Mouse (Mus musculus) MEL (cell line): ENCODE results near the gene Znhit1. TPM values are rescaled to one million over a fixed set of nuclear protein-coding genes. Genes with fewer than 3 reads are reported as not detected.

Experiments
- DNase-seq: peaks from one replicate; pipeline ENCODE4 v3.0.0; 2011; ENCODE audit warnings: low read depth, low spot score
- H3K27ac ChIP-seq: 2 replicates; pipeline ENCODE4 v1.5.1; 2012; ENCODE audit warnings: low read depth, mild to moderate bottlenecking, control low read depth, low read length, moderate library complexity; ENCODE audit not compliant: control insufficient read depth
- H3K27me3 ChIP-seq, 2 experiments: fragments of 150-350 bp in 1 of 2; sonication (generic) in 1 of 2; 2 replicates each; pipeline ENCODE4 v1.6.1; 2012; ENCODE audit warnings: low read length in 2 of 2, mild to moderate bottlenecking in 2 of 2, improper control_type of control experiment in 1 of 2, moderate library complexity in 1 of 2; ENCODE audit not compliant: insufficient read depth in 2 of 2, control insufficient read depth in 1 of 2
- H3K36me3 ChIP-seq, 2 experiments: 2 replicates each; pipeline ENCODE4 v1.6.1; 2012 to 2014; ENCODE audit warnings: low read length in 2 of 2, improper control_type of control experiment in 1 of 2, inconsistent platforms in 1 of 2, mild to moderate bottlenecking in 1 of 2; ENCODE audit not compliant: insufficient read depth in 2 of 2, control insufficient read depth in 1 of 2
- H3K4me1 ChIP-seq, 2 experiments: fragments of 150-350 bp in 1 of 2; sonication (generic) in 1 of 2; 2 replicates each; pipeline ENCODE4 v1.6.1; 2012; ENCODE audit warnings: low read length in 2 of 2, improper control_type of control experiment in 1 of 2, mild to moderate bottlenecking in 1 of 2; ENCODE audit not compliant: insufficient read depth in 2 of 2, control insufficient read depth in 1 of 2
- H3K4me3 ChIP-seq, 2 experiments: fragments of 150-350 bp in 1 of 2; sonication (generic) in 1 of 2; 2 replicates each; pipeline ENCODE4 v1.5.1; 2012; ENCODE audit warnings: low read depth in 2 of 2, low read length in 2 of 2, mild to moderate bottlenecking in 2 of 2, moderate library complexity in 2 of 2, control low read depth in 1 of 2, improper control_type of control experiment in 1 of 2; ENCODE audit not compliant: control insufficient read depth in 1 of 2, insufficient read depth in 1 of 2
- H3K79me2 ChIP-seq: 2 replicates; pipeline ENCODE4 v1.6.1; 2012; ENCODE audit warnings: mild to moderate bottlenecking, low read length, moderate library complexity; ENCODE audit not compliant: control insufficient read depth, poor library complexity, insufficient read depth
- H3K9ac ChIP-seq: 2 replicates; pipeline ENCODE4 v1.6.1; 2012; ENCODE audit warnings: low read depth, mild to moderate bottlenecking, control low read depth, low read length, moderate library complexity; ENCODE audit not compliant: control insufficient read depth, poor library complexity, severe bottlenecking
- H3K9me3 ChIP-seq: fragments of 150-350 bp; sonication (generic); replicated peaks from 2 replicates; pipeline ENCODE4 v1.6.1; 2012; ENCODE audit warnings: mild to moderate bottlenecking, low read length, improper control_type of control experiment, moderate library complexity; ENCODE audit not compliant: insufficient read depth
- CHD1 ChIP-seq: IDR thresholded peaks from 2 replicates; pipeline ENCODE4 v1.6.1; 2012; ENCODE audit warnings: low read depth, mild to moderate bottlenecking, inconsistent platforms, low read length, improper control_type of control experiment
- ETS1 ChIP-seq: IDR thresholded peaks from 2 replicates; pipeline ENCODE4 v1.6.1; 2012; ENCODE audit warnings: low read depth, mild to moderate bottlenecking, inconsistent platforms, low read length, improper control_type of control experiment, moderate library complexity
- HCFC1 ChIP-seq: IDR thresholded peaks from 2 replicates; pipeline ENCODE4 v1.6.1; 2012; ENCODE audit warnings: low read depth, mild to moderate bottlenecking, inconsistent platforms, low read length, improper control_type of control experiment, moderate library complexity
- JUND ChIP-seq: IDR thresholded peaks from 2 replicates; pipeline ENCODE4 v1.6.1; 2011; ENCODE audit warnings: low read depth, mild to moderate bottlenecking, improper control_type of control experiment, low read length
- KAT2A ChIP-seq: conservative IDR thresholded peaks from 2 replicates; pipeline ENCODE4 v1.6.1; 2012; ENCODE audit warnings: low read depth, low read length, improper control_type of control experiment, inconsistent platforms
- MAFK ChIP-seq: IDR thresholded peaks from 2 replicates; pipeline ENCODE4 v1.6.1; 2011; ENCODE audit warnings: low read depth, mild to moderate bottlenecking, low read length, improper control_type of control experiment, borderline replicate concordance
- MAX ChIP-seq: IDR thresholded peaks from 2 replicates; pipeline ENCODE4 v1.6.1; 2011; ENCODE audit warnings: low read length, improper control_type of control experiment
- MAZ ChIP-seq: IDR thresholded peaks from 2 replicates; pipeline ENCODE4 v1.6.1; 2012; ENCODE audit warnings: low read depth, mild to moderate bottlenecking, inconsistent platforms, low read length, improper control_type of control experiment
- MXI1 ChIP-seq: IDR thresholded peaks from 2 replicates; pipeline ENCODE4 v1.6.1; 2011; ENCODE audit warnings: mild to moderate bottlenecking, low read depth, low read length, improper control_type of control experiment
- MYB ChIP-seq: IDR thresholded peaks from 2 replicates; pipeline ENCODE4 v1.6.1; 2011; ENCODE audit warnings: mild to moderate bottlenecking, low read depth, low read length, improper control_type of control experiment
- NELFE ChIP-seq: IDR thresholded peaks from 2 replicates; pipeline ENCODE4 v1.6.1; 2011; ENCODE audit warnings: low read depth, low read length, improper control_type of control experiment
- POLR2A ChIP-seq, 2 experiments: IDR thresholded peaks; 2 replicates each; pipeline ENCODE4 v1.6.1; 2011 to 2012; ENCODE audit warnings: low read length in 2 of 2, mild to moderate bottlenecking in 2 of 2, control low read depth in 1 of 2, improper control_type of control experiment in 1 of 2, low read depth in 1 of 2, moderate library complexity in 1 of 2; ENCODE audit not compliant: control insufficient read depth in 1 of 2, insufficient read depth in 1 of 2, poor library complexity in 1 of 2
- SIN3A ChIP-seq: IDR thresholded peaks from 2 replicates; pipeline ENCODE4 v1.6.1; 2012; ENCODE audit warnings: low read length, improper control_type of control experiment, inconsistent platforms
- SMC3 ChIP-seq: IDR thresholded peaks from 2 replicates; pipeline ENCODE4 v1.6.1; 2011; ENCODE audit warnings: low read depth, low read length, improper control_type of control experiment
- TAL1 ChIP-seq: IDR thresholded peaks from 2 replicates; pipeline ENCODE4 v1.6.1; 2012; ENCODE audit warnings: mild to moderate bottlenecking, inconsistent platforms, low read length, moderate library complexity, mixed read lengths
- TCF12 ChIP-seq: IDR thresholded peaks from 2 replicates; pipeline ENCODE4 v1.6.1; 2014; ENCODE audit warnings: low read depth, mild to moderate bottlenecking, inconsistent platforms, low read length, improper control_type of control experiment, moderate library complexity
- UBTF ChIP-seq: IDR thresholded peaks from 2 replicates; pipeline ENCODE4 v1.6.1; 2012; ENCODE audit warnings: low read depth, mild to moderate bottlenecking, inconsistent platforms, low read length, improper control_type of control experiment, moderate library complexity, borderline replicate concordance; ENCODE audit not compliant: insufficient read depth
- USF1 ChIP-seq: IDR thresholded peaks from 2 replicates; pipeline ENCODE4 v1.6.1; 2014; ENCODE audit warnings: low read depth, mild to moderate bottlenecking, inconsistent platforms, low read length, improper control_type of control experiment, moderate library complexity
- USF2 ChIP-seq, 2 experiments: IDR thresholded peaks; 2 replicates each; pipeline ENCODE4 v1.6.1; 2011 to 2012; ENCODE audit warnings: improper control_type of control experiment in 2 of 2, low read length in 2 of 2, borderline replicate concordance in 1 of 2, inconsistent platforms in 1 of 2, low read depth in 1 of 2, mild to moderate bottlenecking in 1 of 2; ENCODE audit not compliant: insufficient read depth in 1 of 2
- ZC3H11A ChIP-seq: IDR thresholded peaks from 2 replicates; pipeline ENCODE4 v1.6.1; 2012; ENCODE audit warnings: low read depth, mild to moderate bottlenecking, inconsistent platforms, low read length, improper control_type of control experiment
- ZNF384 ChIP-seq: IDR thresholded peaks from 2 replicates; pipeline ENCODE4 v1.6.1; 2012; ENCODE audit warnings: low read depth, mild to moderate bottlenecking, inconsistent platforms, low read length, improper control_type of control experiment
- polyA plus RNA-seq, 2 experiments: library from polyadenylated mRNA; stranded (reverse) in 1 of 2; unstranded in 1 of 2; fragments of >175 nt in 1 of 2; fragments of >200 nt in 1 of 2; gene quantifications; 2 replicates each; pipeline versions ENCODE4 v1.2.1 to v1.2.4; 2012; ENCODE audit warnings: low replicate concordance in 2 of 2, low read depth in 1 of 2; ENCODE audit not compliant: insufficient read length in 2 of 2, insufficient read depth in 1 of 2, missing spikeins in 1 of 2
- total RNA-seq: library from RNA; depleted of rRNA; stranded (reverse); fragments of 300-350 nt; gene quantifications from 2 replicates; pipeline ENCODE4 v1.2.3, GENCODE M21; 2012

Gene Znhit1
- total and polyA plus RNA-seq, 3 experiments: 56.6 to 123 TPM; not detected in 1

DNA sequence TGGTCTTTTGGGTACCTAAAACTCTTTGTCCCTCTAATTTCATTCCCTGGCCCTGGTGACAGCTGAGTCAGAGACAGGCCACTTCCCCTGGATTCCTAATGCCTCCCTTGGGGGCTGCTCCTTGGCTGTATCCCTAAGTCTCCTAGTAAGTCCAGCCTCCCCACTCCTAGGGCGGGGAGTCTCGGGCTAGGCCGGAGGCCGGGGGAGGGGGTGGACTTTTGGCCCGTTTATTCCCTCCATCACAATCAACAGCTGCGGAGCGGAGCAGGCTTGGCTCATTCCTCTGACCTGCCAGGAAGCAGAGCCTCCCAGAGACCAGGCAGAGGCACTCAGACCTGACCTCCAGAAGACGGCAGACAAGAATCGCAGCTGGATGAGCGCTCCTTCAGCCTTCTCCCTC is 20.2 kb downstream of the Znhit1 start:
- H3K36me3 ChIP-seq: peaks cover 0 to 26% of the 10 kb centered on the region in 2 experiments; a peak in 3 of 4 replicates
- no peak overlapping the region for H3K4me3 ChIP-seq
- TF ChIP-seq ZNF384 (no peak), TCF12 (no peak), MXI1 (no peak), USF1 (no peak), HCFC1 (no peak), NELFE (no peak), SMC3 (no peak), MAZ (no peak)
- TF ChIP-seq, all 39 proteins: peak for 0
- no peaks in the 10 kb centered on the region for H3K27me3 ChIP-seq
- DNase-seq: no peak
- H3K9ac ChIP-seq: no peak overlapping the region
- H3K79me2 ChIP-seq: peaks cover 4% of the 10 kb centered on the region; the same call in 1 of the 2 replicates
- no peaks in the 10 kb centered on the region for H3K9me3 ChIP-seq
- H3K27ac ChIP-seq: no peak overlapping the region
- peaks cover 3 to 20% of the 10 kb centered on the region in 2 experiments; a peak in 3 of 4 replicates for H3K4me1 ChIP-seq

DNA sequence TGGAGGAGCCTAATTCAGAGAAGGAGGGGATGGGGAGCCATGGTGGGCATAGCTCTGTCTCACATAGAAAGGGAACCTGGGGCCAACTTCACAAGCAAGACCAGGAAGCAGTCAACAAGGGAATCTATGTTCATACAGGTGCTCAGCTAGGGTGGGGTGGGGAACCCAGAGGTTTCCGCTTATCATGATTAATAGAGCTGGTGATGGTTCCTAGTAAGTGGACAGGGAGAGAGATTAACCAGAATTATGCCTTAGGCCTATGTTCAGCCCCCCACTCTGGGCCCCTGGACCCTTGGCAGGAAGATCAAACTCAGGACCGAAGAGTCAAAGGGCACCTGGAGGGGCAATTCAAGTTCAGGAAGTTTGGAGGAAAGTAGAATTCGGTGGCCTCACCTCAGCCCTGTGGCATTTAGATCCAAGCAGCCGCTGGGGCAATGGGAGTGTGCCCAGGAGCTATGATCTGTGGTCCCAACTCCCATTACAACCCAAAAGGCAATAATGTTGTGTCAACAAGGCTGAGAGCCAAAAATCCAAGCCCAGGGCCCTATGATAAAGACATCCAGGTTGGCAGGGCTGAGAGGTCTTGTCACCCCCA is 20.9 kb downstream of the Znhit1 start:
- no peak for DNase-seq
- Histone ChIP-seq H3K27me3 (no peaks in the 10 kb centered on the region), H3K79me2 (peaks cover 9% of the 10 kb centered on the region), H3K27ac (no peak overlapping the region), H3K36me3 (peaks cover 0 to 26% of the 10 kb centered on the region in 2 experiments; a peak in 3 of 4 replicates), H3K9me3 (no peaks in the 10 kb centered on the region), H3K4me3 (no peak overlapping the region), H3K9ac (no peak overlapping the region), H3K4me1 (peaks cover 3 to 20% of the 10 kb centered on the region in 2 experiments; a peak in 3 of 4 replicates)
- no peak for TF ChIP-seq MAX
- TF ChIP-seq TAL1: no peak
- TF ChIP-seq JUND: no peak
- no peak for TF ChIP-seq USF2 (IDR thresholded peaks at IDR 0.05; ENCODE audit: borderline replicate concordance in 1 of 2, insufficient read depth in 1 of 2, low read depth in 1 of 2, low read length in 2 of 2)
- no peak for TF ChIP-seq ETS1
- TF ChIP-seq HCFC1: no peak
- no peak for TF ChIP-seq CHD1
- no peak for TF ChIP-seq POLR2A (IDR thresholded peaks at IDR 0.05; ENCODE audit: control insufficient read depth in 1 of 2, insufficient read depth in 1 of 2, low read depth in 1 of 2, low read length in 2 of 2, poor library complexity in 1 of 2)
- TF ChIP-seq USF1: no peak
- TF ChIP-seq ZC3H11A: no peak
- TF ChIP-seq UBTF: no peak
- TF ChIP-seq SIN3A: no peak
- no peak for TF ChIP-seq MXI1
- no peak for TF ChIP-seq TCF12
- no peak for TF ChIP-seq MAFK
- TF ChIP-seq SMC3: no peak
- no peak for TF ChIP-seq MYB
- no peak for TF ChIP-seq KAT2A
